Mouse (Mus musculus) fat pad, adult 2 months (tissue): ENCODE data around the gene Olfr107.

Experiments
- DNase-seq: peaks from one replicate; pipeline ENCODE4 v3.0.0-alpha.2; 2011; ENCODE audit warnings: low read depth, low spot score; ENCODE audit errors: extremely low read depth

Gene Olfr107

GRCm38 (mm10) chr17:37398926-37399325, at the start of gene Olfr107:
Gene Olfr107 (plus strand): TSS chr17:37399226.
- no peak for DNase-seq

- no peak for DNase-seq
Measured at GRCm38 (mm10) chr17:37359282-37359681, 39.7 kb upstream of the Olfr107 start, which contains the start of gene Olfr104-ps. Gene Olfr104-ps (plus strand): TSS chr17:37359582.

GRCm38 (mm10) chr17:37378733-37379132, 20.3 kb upstream of the Olfr107 start, which contains the start of gene Olfr105-ps:
Gene Olfr105-ps (plus strand): TSS chr17:37379033.
- DNase-seq = no peak

- DNase-seq = no peak
Measured at GRCm38 (mm10) chr17:37390093-37390492, 8.9 kb upstream of the Olfr107 start, which contains the start of gene Olfr106-ps. Gene Olfr106-ps (plus strand): TSS chr17:37390393.

- no peak for DNase-seq
Measured at GRCm38 (mm10) chr17:37413380-37413779, 14.4 kb downstream of the Olfr107 start.

GRCm38 (mm10) chr17:37445180-37445579, 46.2 kb downstream of the Olfr107 start, which contains the start of gene Olfr108:
Gene Olfr108 (plus strand): TSS chr17:37445480.
- no peak for DNase-seq
